Mouse (Mus musculus): ENCODE measurements around the gene Plekhm1.
A peak's percentile ranks its signal among the peaks of the same experiment; 100 is the strongest.
"Not testable (repeated sequence)": the region's sequence is repeated elsewhere in the genome, so short reads cannot be mapped to it uniquely, and the experiment has no call there.

Gene Plekhm1

DNA sequence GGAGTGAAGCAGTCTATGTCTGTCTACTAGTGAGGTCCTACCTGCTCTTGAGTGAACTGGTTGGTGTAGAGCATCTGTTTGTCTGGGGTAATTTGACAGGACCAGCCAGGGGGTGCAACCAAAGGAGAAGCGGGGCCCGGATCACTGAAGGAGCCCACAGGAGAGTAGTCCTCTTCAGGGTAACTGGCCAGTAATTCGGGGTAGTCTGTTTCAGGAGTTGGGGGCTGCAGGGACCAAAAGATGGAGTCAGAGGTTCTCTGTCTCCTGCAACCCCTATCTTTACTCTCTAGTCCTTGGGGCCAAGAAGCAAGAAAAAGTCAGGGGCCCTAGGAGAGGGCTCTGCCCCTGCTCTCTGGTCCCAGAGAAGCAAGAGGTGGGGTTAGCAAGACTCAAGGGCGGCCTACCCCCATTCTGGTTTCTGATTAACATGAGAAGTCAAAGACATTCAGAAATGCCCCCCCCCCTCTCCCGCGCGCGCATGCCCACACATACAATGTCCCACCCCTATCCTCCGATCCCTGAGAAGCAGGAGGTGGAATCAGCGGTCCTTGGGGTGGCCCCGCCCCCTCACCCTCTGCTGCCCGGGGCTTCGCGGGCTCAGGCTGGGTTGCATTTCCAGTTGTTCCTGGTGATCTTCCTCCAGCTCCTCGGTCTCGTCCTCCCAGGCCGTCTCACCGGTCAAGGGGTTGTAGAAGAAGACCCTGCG, 72.9 kb downstream of the Plekhm1 start:
- no peak for DNase-seq (ENCODE audit: low spot score)

DNA sequence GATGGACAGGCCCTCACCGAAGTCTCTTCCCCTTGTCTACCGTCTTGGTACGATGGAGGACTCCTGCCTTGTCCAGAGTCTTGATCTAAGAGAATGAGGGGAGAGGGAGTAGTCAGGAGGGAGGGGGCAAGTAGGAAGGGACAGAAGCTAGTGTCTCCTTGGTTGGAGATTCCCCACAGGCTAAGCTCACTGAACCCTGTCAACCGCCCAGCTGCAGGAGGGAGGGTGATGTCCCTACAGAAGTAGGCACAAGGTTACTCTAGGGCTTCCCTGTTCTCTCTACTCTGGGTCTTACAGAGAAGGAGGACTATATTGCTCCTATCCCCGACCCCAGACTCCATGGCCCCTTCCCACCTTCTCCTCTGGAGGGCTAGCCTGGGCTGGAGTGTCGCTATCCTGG, 73.8 kb downstream of the Plekhm1 start:
- DNase-seq (ENCODE audit: low spot score) = no peak

DNA sequence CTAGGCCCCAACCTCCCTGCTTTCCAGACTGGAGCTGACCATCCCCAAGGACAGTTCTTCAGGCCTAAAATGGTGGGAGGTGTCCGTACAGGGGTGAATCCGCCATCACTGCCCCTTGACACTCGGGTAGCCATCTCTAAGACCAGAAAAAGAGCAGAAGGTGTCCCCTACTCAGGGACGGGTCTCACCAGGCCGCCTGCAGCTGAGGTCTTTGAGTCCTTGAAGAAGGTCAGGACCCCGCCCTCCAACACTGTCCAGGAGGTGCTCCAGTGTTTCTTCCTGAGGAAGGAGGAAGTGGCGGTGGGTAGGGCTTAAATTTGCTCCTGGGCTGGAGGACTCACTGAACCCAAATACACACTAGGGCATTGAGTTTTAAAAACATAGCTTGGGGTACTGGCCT, 74.4 kb downstream of the Plekhm1 start:
- no peak for DNase-seq (ENCODE audit: low spot score)

DNA sequence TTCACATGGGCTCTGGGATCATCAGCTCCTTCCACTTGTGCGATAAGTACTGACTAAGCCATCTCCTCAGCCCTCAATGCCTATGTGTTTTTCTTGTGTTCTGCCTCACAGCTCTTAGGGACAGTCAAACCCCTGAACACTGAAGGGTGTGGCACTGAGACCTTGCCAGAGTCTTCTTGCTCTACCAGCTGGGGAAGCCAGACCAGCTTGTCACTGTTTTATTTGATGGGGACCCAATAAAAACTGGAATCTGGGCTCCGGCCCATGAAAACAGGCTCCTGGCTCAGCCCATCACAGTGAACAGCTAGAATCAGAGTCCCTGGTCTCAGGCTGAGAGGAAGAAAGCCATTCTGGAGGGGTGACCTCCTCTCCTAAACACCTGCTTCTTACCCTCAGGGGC, 75.3 kb downstream of the Plekhm1 start:
- DNase-seq (ENCODE audit: low spot score) = no peak

DNA sequence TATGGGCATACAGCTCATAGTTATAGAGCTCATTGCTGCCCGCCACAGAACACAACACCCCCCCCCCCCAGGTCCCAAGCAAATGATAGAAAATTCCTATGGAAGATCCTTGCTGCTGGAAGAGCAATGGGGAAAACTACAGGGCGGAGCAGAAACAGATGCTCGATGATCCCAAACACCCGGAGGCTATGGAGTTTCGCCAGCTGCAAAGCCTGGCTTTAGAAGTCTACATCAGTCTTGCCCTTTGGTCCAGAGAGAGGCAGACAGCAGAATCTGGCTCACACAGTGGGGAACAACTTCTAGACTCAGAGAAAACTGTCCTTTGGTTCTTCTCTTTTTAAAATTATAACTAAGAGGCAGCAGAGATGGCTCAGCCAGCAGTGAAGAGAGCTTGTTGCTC, 76.9 kb downstream of the Plekhm1 start:
- no peak for DNase-seq (ENCODE audit: low spot score)

DNA sequence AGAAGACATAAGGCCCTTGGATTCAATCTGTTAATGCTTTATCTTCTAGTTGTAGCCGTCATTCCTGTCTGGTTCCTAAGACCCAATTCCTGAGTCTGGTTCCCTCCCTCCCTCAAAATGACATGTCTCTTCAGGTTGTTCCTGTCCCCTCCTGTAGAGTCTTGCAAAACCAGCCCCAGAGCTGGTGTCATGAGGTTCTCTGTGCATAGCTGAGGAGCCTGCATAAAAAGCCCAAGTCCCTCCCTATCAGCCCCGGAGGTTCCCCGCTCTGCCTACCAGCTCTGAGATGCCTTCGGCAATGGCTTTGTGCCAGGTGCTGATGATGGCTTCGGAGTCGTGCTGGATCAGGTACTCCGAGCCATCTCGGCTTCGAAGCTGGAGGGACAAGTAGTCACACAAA, 77.6 kb downstream of the Plekhm1 start:
- DNase-seq (ENCODE audit: low spot score) = peak; percentile 56

DNA sequence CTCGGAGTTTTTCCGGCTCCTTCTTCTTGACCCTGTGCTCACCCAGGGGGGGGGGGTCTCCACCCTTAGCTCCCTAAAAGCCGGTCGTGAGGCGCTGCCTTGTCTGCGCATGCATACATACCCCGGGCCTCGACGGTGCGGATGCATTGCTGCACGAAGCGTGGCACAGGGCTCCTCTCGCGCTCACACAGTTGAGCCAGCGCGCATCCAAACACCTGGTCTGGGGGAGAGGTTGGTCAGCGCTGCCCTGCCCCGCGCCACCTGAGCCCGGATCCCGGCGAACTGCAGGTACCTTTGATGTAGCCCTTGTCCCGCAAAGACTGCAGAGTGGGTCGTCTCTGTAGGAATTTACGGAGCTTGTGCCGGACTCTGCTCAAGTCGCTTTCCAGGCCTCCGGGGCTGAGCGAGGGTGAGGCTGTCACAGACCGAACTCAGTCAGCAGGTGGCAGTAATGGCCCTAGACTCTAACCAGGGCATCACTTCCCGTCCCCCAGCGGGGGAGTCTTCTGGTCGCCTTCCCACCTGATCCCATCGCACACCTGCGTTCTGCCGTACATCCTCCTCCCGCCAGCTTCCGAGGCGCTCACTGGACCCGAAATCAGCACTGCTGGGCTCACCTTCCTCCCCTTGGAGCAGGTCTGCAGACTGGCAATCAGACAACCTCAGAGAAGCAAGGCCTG, 78.6 kb downstream of the Plekhm1 start:
- peak; percentile 46 for DNase-seq (ENCODE audit: low spot score)

DNA sequence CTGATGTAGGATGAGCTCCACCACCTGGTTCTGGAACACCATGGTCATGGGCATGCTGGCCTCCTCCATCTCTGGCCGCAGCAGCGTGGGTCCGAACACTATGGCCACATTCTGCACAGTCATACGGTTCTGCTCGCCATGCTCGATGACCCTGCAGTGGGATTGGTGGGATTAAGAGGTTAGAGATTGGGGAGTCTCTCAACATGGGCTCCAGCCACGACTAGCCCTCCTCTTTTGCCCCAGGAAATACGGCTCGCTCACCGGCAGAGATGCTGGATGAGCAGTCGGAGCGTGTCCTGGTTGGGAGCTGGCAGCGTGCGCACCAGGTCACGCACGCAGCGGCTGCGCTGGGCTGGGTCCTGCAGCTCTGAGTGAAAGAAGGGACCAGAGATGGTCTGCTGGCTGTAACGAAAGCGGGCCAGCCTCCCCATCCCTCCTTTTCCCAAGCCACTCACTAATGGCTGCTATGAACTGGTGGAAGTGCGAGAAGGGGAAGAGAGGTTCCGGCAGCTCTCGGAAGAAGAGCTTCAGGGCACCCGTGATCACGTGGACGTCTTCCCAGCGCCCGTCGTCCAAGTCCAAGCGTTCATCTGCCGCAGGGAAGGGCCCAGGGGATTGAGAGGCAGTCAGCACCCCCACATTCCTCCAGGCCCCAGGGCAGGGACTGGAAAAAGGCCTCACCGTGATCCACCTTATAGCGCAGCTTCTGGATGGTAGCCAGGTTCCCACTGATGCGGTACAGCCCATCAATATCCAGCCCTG, 79.4 kb downstream of the Plekhm1 start:
- DNase-seq (ENCODE audit: low spot score) = no peak

DNA sequence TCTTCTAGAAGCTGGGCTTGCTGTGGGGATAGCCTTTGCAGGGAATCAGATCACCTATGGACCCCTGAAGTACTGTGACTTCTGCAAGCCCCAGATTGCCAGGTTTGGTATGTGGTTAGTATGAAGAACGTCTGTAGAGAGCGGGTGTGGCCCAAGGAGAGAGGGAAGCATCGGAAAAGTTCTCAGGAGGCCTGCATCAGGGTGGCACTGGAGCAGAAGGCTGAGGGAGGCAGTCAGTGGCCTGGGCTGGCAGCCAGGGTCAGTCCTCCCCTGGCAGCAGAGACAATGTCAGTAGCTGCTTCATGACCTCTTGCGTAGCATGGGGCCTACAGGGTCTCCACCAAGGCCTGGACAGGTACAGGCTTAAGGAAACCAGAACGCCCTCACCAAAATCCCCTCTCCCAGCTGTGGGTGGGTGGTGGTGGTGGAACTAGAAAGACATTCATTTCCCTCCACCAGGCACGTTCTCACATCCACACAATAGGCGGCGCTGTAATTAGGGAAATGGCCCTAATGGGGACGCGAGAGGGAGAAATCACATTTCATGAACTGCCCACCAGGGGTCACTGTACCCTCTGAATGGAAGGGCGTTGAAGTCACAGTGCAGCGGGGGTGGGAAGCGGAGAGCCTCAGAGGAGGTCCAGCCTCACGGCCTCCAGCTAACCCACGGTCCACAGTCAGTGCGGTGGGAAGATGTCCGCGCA, 80.1 kb downstream of the Plekhm1 start:
- peak; percentile 82 for DNase-seq (ENCODE audit: low spot score)

DNA sequence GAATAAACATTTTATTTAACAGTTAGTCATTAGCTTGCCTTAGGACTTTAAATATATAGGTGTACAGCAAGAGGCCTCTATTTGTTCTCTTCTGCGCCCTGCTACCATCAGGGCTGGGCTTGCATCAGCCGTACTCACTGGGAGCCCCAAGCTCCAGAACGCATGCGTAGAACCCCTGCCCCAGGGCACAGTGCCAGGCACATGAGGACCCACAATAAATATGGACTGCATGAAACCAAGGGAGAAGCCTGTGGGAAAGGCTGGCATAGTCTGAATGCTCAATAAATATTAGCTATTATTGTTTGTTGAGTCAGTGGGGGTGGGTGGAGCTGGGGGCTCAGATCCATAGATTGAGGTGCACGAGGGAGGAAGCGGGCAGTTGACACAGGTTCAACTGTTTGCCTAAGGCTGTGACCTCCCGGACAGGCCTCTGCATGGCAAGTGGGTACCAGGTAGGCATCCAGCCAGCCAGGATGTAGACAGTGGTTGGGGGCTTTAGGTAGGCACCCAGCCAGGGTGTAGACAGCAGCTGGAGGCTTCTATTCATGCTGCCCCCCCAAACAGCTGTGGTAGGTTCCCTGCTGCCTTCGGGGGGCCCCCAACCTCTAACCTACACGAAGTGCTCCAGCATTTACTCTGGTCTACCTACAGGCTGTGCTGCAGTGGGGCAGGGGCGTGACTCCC, 80.8 kb downstream of the Plekhm1 start:
- DNase-seq (ENCODE audit: low spot score) = no peak

DNA sequence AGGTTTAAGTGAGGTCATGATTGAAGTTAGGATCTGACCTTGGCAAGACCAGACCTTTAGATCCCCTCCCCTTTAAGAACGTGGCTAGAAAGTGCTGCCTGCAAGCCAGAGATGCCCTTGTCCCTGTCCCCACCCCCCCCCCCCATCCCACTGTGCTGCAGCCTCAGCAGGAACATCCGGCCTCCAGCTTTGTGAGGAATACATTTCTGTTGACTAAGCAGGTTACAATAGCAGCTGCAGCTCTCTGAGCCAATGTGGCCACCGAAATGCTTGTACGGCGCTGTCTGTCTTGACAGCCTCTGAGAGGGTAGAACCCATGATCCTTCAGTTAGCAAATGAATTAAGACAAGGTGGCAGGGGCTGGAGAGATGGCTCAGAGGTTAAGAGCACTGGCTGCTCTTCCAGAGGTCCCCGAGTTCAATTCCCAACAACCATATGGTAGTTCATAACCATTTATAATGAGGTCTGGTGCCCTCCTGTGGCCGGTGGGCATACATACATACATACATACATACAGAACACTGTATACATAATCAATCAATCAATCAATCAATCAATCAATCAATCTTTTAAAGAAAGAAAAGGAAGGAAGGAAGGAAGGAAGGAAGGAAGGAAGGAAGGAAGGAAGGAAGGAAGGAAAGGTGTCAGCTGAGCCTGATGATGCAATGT, 81.7 kb downstream of the Plekhm1 start:
- no peak for DNase-seq (ENCODE audit: low spot score)

DNA sequence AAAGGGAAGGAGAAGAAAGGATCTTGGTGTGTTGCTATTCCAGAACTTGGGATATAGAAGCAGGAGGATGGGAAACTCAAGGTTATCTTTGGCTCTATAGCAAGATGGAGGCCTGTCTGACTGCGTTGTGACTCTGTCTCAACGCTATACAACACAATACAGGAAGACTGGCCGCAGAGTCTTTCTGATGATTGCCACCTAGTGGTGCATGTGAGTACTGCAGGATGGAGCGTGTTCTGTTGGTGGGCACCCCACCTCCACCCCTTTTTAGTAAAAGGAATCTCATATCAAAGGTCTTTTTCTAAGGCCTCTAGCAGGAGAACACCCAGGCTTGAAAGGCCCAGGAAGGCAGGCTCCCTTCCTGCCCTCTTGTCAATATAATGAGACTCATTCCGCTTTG, 85.5 kb downstream of the Plekhm1 start:
- peak; percentile 56 for DNase-seq (ENCODE audit: low spot score)

DNA sequence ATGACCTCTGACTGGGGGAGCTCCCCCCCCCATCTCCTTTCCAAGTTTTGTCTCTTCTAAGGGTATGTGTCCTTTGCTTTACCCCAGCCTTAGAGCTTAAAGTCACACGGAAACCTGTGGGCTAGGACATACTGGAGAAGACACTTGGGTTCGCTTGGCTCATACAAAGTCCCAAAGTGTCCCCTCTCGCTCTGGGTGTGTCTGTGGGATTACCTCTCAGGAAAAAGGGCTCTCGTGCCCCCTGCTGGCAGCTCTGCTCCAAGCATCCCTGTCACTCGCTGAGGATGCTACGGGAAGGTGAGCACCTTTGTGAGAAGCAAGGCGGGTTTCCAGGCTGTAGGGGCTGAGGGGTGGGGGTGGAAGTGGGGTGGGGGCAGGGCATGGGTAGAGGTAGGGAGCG, 87.3 kb downstream of the Plekhm1 start:
- no peak for DNase-seq (ENCODE audit: low spot score)

DNA sequence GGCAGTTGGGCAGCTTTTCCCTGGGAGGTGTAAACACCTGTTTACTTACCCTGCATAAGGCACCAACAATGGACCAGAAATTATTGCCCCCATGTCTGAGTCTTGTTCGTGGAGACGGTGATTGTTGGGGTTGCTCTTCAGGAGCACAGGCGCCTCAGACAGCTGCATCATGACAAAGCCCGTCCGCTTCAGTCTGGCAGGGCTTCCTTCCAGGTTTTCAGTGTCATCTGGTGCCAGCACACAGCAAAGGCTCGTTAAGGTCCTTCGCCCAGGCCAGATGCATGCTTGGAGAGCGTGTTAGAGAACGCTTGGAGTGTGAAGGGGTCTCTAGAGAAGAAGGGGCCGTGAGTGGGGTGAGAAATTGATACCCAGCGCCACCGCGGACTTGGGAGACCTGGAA, 87.8 kb downstream of the Plekhm1 start:
- DNase-seq (ENCODE audit: low spot score) = no peak

DNA sequence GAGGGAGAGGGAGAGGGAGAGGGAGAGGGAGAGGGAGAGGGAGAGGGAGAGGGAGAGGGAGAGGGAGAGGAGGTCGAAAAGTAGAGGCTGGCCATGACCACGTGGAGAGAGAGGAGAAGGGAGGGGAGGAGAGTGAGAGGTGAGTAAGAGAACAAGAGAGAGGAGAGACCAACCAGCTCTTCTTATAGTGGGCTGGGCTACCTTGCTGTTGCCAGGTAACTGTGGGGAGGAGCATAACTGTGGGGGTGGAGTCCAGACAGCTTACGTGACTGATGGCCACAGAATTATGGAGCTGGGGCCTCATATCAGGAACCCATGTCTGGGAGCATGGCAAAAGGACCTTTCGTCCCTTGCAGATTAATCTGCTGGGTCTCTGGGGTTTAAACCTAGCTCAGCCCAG, 89.7 kb downstream of the Plekhm1 start:
- DNase-seq (ENCODE audit: low spot score) = not testable (repeated sequence)

DNA sequence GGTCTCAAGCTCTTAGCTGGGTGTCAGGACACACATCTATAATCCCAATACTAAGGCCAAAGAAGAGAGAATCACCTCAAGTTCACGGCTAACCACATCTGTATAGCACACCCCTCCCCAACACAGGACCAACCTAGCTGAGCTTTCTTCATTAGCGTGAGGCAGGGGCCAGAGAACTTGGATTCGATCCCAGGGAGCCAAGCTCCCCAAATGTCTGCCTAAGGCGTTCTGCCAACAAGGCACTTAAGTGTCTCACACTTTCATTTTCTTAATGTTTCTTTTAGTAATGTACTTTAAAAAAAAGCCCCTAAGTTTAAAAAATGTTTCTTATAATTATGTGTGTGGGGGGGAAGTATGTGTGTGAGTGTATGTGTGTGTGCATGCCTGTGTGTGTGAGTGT, 91.8 kb downstream of the Plekhm1 start:
- DNase-seq (ENCODE audit: low spot score) = no peak

DNA sequence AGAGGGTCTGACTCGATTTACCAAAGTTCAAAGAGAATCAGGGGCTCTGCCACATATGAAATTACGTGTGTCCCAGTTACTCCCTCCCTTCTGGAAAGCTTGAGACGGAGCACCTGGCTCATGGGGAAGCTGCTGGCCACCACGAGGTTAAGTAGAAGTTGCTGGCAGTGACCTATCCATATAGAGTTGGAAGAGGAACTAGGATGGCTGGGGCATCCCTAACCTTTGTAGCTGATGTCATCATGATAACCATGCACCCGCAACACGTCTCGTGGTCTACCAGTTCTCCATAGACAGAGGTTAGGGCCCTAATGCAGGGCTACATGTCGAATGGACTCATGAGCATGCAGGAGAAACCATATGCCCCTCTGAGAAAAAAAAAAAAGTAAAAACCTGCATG, 92.3 kb downstream of the Plekhm1 start:
- no peak for DNase-seq (ENCODE audit: low spot score)

DNA sequence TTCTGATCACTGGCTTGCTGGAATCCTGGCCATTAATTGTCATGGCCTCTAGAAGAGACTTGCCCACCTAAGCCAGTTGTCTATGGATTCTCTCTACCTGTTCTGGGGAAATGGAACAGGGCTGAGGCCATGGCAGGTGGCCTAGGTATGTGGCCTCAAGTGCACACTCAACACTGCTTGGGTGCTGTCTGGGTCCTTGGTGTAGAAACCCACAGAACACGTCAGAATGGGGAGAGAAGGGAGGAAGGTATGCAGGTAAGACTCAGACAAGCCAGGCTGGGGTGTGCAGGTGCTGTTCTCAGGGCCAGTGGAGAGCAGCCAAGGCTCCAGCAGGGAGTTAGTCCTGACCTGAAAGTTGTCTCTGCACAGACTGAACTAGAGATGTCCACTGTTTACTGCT, 94.4 kb downstream of the Plekhm1 start:
- no peak for DNase-seq (ENCODE audit: low spot score)

DNA sequence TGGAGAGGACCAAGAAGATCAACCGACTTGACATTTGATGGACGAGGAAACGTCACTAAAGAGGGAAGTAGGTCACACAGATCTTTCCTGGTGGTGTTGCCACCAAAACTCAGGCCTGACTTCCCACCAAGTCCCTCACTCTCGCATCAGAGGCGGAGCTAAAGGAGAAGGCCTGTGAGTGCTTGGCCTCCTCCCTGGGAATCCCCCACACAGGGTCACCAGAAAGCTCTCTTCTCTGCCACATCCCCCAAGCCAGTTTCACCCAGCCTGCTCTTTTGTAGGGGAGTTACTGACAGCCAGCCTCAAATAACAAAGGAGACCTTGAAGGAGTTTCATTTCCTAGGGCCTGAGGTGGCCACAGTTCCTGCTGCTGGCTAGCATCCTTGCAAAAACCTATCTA, 97.1 kb downstream of the Plekhm1 start:
- no peak for DNase-seq (ENCODE audit: low spot score)

DNA sequence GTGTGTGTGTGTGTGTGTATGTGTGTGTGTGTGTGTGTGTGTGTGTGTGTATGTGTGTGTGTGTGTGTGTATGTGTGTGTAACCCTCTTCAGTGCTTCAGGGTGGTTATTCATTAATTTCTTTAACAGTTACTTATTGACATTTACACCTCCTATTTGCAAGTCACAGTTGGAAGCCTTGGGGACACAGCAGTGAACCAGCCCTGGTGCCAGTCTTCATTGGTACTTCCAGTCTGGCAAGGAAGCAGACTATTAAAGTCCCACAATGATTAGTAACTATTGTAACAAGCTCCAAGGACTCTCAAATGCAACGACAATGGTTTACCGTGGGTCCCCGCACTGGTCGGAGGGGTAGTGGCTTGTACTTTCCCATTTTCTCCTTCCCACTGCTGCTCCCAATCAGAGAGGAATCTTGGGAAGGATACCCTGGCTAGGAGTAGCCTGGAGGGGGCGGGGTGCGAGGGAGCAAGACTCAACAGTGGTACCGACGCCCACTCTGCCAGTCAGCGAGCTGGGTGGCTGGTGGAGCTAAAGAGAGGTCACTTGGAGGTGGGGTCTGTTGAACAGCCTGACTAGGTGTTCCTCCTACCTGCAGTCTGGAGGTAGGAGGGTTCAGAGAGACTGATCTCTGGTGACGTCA, 97.6 kb downstream of the Plekhm1 start:
- DNase-seq (ENCODE audit: low spot score) = no peak
